Mouse (Mus musculus): ENCODE results near the gene Rasgrp1.

DNA sequence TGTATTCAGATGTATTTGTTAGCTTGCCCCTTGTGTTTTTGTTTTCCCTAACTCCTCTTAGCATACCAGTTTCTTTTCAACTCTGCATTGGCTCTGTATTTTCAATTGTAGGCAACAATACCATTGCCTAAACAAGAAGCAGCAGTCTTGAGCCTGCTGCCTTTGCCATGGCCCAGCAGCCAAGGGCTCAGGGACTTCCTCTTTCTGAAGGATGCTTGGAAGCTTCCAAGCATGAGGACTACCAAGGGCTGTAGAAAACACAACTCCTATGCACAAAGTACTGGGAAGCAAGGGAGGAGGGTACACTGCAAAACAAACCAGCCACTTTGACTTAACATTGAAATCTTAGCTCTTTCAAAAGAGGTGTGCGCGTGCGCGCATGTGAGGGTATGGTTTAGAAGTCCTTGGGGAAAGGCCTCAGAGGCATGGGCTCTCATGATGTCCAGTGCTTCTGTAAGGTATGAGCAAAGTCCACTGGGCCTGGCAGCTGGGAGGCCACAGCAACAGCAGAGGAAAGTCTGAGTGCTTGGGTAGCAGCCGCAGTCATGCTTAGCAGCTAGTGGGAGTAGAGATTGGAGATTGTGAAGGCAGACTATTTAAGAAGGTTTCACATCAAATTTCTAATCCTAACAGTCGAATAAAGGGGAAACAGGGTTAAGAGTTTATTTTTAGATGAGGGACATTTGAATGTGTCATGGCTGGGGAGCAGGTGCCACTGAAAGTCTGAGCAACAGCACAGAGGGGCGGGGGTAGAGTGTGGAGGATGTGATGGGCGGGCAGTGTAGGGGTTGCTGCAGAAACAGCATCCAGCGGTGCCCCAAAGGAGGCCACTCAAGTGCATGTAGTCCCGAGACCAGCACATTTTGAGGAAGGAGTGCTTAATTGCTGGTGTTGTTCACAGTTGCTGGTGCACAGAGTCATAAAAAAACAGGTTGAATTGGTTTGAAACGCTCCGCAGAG, 39.1 kb downstream of the Rasgrp1 start:
- TF ChIP-seq POLR2A (IDR thresholded peaks at IDR 0.05; ENCODE audit: borderline replicate concordance, extremely low read depth, insufficient read depth, insufficient read length, poor library complexity, severe bottlenecking): no peak
- TF ChIP-seq CTCF (IDR thresholded peaks at IDR 0.05; ENCODE audit: borderline replicate concordance, extremely low read depth, insufficient read depth, insufficient read length): no peak

All from brain, embryonic 14.5 days (tissue).